Mouse (Mus musculus) midbrain, embryonic 10.5 days (tissue): ENCODE data around the gene Stk39. TPM values are rescaled to one million over a fixed set of nuclear protein-coding genes. Genes with fewer than 3 reads are reported as not detected.

Experiments used
- DNase-seq: peaks from one replicate; pipeline ENCODE4 v3.0.0-alpha.2; 2017; ENCODE audit warnings: low spot score
- H3K27ac ChIP-seq: fragments of 300-500 bp; sonication (generic); replicated peaks from 2 replicates; pipeline ENCODE4 v1.5.1; 2016; ENCODE audit warnings: mild to moderate bottlenecking
- H3K27me3 ChIP-seq: fragments of 300-500 bp; sonication (generic); 2 replicates; pipeline ENCODE4 v1.6.1; 2016; ENCODE audit warnings: low read depth, mild to moderate bottlenecking; ENCODE audit not compliant: poor library complexity, severe bottlenecking
- H3K36me3 ChIP-seq: fragments of 300-500 bp; sonication (generic); 2 replicates; pipeline ENCODE4 v1.6.1; 2016; ENCODE audit warnings: mild to moderate bottlenecking, moderate library complexity
- H3K4me1 ChIP-seq: fragments of 300-500 bp; sonication (generic); 2 replicates; pipeline ENCODE4 v1.6.1; 2016
- H3K4me3 ChIP-seq: fragments of 300-500 bp; sonication (generic); 2 replicates; pipeline ENCODE4 v1.5.1; 2016; ENCODE audit warnings: mild to moderate bottlenecking, moderate library complexity
- H3K9me3 ChIP-seq: fragments of 300-500 bp; sonication (generic); replicated peaks from 2 replicates; pipeline ENCODE4 v1.6.1; 2016; ENCODE audit warnings: mild to moderate bottlenecking
- whole genome bisulfite sequencing: fragments of 180-500 bp; shearing (Covaris S2); methylation state at CpG from one replicate; pipeline ENCODE4 v1.1.7; 2016; 5-methylcytosine and 5-hydroxymethylcytosine counted together
- polyA plus RNA-seq: library from polyadenylated mRNA; unstranded; fragments of >200 nt; fragmentation: Nextera tagmentation; extraction: Ambion mirVana; gene quantifications from 2 replicates; pipeline ENCODE4 v1.2.1, GENCODE M21; 2016

Gene Stk39
- 30.1 and 37.5 TPM in 2 replicates for polyA plus RNA-seq

DNA sequence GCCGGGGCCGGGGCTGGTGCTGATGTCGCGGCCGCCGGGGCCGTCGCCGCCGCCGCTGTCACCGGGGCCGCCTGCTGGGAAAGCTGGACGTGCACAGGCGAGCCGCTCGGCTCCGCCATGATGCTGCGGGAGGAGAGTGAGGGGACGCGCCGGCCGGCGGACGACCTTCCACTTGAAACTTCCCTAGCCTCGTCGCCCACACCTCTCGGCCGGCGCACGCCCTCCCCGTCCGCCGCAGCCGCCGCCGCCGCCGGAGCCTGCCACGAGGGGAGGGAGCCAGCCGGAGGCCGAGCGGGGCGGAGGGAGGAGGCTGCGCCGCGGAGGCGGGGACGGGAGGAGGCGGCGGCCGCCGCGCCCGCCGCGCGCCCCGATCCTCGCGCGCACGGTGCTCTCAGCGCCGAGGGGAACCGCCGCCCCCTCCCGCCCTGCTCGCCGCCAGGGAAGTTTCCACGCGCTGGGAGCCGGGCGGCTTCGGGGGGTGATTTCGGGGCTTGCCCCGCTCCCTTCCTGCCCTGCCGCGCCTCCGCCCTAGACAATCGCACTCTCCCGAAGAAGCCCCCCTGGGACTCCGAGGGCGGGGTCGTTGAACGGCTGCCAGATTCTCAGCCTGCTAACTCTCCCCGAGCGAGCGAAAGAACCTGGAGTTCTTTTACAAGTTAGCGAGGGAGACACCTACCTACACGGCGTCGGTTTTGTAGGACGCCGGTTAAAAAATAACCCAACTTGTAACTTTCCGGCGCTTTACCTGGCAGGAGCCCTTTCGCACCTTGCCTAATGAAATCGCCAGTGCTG, at the start of gene Stk39:
Gene Stk39, minus strand, starts transcription at position 510 of the 792 bp plus-strand sequence.
- H3K27ac ChIP-seq: peak within 1 kb of the TSS; percentile 98
- H3K4me3 ChIP-seq: peak within 1 kb of the TSS; percentile 88
- peaks cover 8% of the 10 kb centered on the region for H3K36me3 ChIP-seq
- peaks cover 54% of the 10 kb centered on the region for H3K4me1 ChIP-seq
- DNase-seq: peak; percentile 85
- under 1% methylated on average over 89 of the region's 99 CpGs for WGBS
- no peaks in the 10 kb centered on the region for H3K9me3 ChIP-seq
- H3K27me3 ChIP-seq: no peaks in the 10 kb centered on the region; the same call in none of the 2 replicates

DNA sequence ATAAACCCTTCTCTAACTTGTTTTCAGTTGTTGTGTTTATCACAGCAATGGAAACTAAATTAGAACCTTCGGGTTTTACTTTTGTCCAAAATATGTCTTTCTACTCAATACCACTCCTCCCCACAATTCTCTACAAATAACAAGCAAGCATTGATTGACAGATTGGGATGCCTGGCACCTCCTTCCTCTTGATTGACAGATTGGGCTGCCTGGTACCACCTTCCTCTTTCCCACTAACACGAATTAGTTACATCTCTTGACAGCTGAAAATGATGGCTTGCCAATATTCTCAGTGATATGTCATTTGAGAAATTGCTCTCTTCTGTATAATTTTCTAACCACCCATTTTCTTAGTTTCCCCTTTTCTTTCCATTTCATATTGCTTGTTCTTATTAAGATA, 43.3 kb upstream of the Stk39 start:
- no peaks in the 10 kb centered on the region for H3K27me3 ChIP-seq

DNA sequence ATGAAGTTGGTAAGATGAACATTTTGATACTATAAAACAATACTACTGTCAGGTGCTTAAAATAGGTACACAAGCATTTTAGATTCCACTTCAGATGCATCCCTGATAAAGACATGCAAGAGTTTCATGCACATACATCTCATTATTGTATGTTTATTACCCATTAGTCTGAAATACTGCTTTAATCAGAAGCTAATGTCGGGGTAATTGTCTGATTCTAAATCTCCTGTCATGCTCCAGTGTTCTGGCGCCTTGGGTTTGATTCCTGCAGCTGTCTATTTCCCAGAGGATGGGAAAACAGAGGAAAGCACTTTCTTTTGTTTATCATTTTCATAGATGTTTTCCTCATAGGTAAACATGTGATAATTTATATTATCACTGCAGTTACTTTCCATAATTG, 31.1 kb upstream of the Stk39 start:
- Histone ChIP-seq H3K4me1 (peaks cover 12% of the 10 kb centered on the region), H3K27ac (no peak overlapping the region), H3K4me3 (no peak overlapping the region), H3K27me3 (no peaks in the 10 kb centered on the region), H3K36me3 (no peaks in the 10 kb centered on the region), H3K9me3 (no peaks in the 10 kb centered on the region)
- DNase-seq: no peak
- 80% methylated on average over 2 of the region's 2 CpGs for WGBS

More for the DNA sequence above, 43.3 kb upstream of the Stk39 start:
- 79% methylated on average over 2 of the region's 2 CpGs for WGBS
- H3K4me1 ChIP-seq: no peaks in the 10 kb centered on the region
- H3K4me3 ChIP-seq: no peak overlapping the region
- H3K9me3 ChIP-seq: no peaks in the 10 kb centered on the region
- DNase-seq: no peak
- no peak overlapping the region for H3K27ac ChIP-seq
- no peaks in the 10 kb centered on the region for H3K36me3 ChIP-seq

DNA sequence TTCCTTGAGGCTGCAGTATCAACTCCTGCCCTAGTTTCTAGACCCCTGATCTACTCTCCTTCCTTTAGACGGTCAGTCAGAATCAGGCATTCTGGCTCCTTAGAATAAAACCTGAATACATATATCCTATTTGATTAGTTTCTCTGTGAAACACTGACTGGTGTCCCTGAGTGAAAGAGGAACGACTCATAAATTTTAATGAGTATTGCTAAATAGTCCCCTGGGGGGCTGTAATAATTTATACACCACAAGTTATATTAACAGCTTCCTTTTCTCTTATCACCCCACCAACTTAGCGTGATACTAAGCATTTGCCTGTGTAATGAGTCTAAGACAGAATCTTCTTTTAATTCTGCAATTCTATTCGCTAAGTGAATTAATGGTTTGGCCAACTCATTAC, 30.7 kb upstream of the Stk39 start:
- no peaks in the 10 kb centered on the region for H3K36me3 ChIP-seq
- no peak overlapping the region for H3K27ac ChIP-seq
- H3K9me3 ChIP-seq: no peaks in the 10 kb centered on the region
- H3K27me3 ChIP-seq: no peaks in the 10 kb centered on the region
- H3K4me3 ChIP-seq: no peak overlapping the region
- 82% methylated on average over 4 of the region's 4 CpGs for WGBS
- peaks cover 12% of the 10 kb centered on the region for H3K4me1 ChIP-seq
- DNase-seq: no peak

DNA sequence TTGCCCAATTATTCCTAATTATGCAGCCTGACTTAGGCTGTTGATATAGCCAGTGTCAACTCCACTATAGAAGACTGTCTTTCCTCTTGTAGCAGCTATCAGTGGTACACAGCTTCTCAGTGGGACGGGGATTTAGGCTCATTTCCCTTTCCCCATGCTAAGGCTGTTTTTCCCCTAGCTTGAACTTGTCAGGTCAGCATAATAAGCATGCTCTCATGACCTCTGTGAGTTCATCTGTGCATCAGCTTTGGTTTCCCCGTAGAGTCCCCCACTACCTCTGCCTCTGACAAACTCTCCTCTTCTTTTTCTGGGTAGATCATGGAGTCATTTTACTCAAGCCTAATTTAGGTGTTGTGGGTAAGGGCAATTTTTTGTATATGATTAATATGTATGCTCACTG, 30.2 kb upstream of the Stk39 start:
- H3K27ac ChIP-seq: no peak overlapping the region
- no peak for DNase-seq
- WGBS: 42% methylated on average over 2 of the region's 2 CpGs
- H3K27me3 ChIP-seq: no peaks in the 10 kb centered on the region
- no peak overlapping the region for H3K4me3 ChIP-seq
- H3K36me3 ChIP-seq: no peaks in the 10 kb centered on the region
- H3K9me3 ChIP-seq: no peaks in the 10 kb centered on the region
- peaks cover 12% of the 10 kb centered on the region for H3K4me1 ChIP-seq

DNA sequence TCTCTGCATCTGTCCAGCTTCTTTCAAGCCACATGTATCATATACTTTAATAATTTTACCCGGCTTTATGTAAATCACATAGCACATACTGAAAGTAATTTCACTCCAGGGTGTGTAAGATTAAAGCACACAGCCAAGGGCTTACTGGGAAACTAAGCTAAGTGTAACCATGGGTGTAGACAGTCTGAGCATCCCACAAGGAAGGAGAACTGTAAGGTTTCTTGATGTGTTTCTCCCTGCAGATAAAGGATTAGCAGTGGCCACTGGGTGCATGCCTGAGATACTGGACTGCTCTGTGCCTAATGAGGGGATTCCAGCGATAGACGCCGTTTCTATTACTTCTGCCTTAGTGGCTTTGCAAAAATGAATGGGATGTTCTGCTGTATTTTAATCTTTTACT, 14.2 kb upstream of the Stk39 start:
- no peak overlapping the region for H3K27ac ChIP-seq
- H3K36me3 ChIP-seq: no peaks in the 10 kb centered on the region
- no peaks in the 10 kb centered on the region for H3K27me3 ChIP-seq
- H3K9me3 ChIP-seq: no peaks in the 10 kb centered on the region
- WGBS: 83% methylated on average over 4 of the region's 4 CpGs
- DNase-seq: no peak
- no peak overlapping the region for H3K4me3 ChIP-seq
- H3K4me1 ChIP-seq: no peaks in the 10 kb centered on the region; the same call in 1 of the 2 replicates

DNA sequence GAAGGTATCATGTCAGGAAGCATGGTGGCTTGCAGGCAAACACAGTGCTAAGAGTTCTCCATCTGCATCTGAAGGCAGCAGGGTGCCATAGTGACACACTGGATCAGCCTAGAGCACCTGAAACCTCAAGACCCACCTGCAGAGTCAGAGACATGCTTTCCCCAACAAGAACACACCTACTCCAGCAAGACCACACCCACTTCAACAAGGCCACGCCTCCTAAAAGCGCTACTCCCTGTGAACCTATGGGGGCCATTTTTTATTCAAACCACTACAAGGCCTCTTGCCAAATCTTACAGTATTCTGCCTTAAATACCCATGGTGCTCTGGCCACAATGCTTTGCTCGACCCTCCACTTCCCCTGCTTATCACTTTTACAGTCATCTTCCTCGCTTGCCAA, 13.1 kb upstream of the Stk39 start:
- Histone ChIP-seq H3K36me3 (no peaks in the 10 kb centered on the region), H3K27me3 (no peaks in the 10 kb centered on the region), H3K4me3 (no peak overlapping the region), H3K9me3 (no peaks in the 10 kb centered on the region), H3K27ac (no peak overlapping the region), H3K4me1 (no peaks in the 10 kb centered on the region; the same call in 1 of the 2 replicates)
- no peak for DNase-seq
- 49% methylated on average over 4 of the region's 4 CpGs for WGBS

DNA sequence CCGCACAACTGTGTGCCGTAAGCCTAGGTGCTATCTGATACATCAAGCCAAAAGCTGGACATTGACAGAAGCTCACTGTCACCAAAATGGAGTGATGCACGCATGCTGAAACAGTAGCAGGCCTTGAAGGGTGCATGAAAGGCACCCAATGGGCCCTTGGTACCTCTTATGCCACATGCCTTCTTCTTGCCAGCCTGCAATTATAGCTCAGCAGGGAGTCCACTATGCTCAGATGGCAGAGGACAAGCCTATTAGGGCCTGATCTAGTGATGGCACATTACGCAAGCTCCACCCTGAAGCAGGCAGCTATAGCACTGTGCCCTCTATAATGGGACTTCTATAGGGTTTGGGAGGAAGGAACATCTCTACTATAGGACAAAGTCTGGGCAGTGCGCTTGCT, 10.8 kb upstream of the Stk39 start:
- Histone ChIP-seq H3K4me1 (no peaks in the 10 kb centered on the region; the same call in 1 of the 2 replicates), H3K4me3 (no peak overlapping the region), H3K27me3 (no peaks in the 10 kb centered on the region), H3K27ac (no peak overlapping the region), H3K9me3 (no peaks in the 10 kb centered on the region), H3K36me3 (no peaks in the 10 kb centered on the region)
- DNase-seq: no peak
- WGBS: 95% methylated on average over 5 of the region's 5 CpGs

DNA sequence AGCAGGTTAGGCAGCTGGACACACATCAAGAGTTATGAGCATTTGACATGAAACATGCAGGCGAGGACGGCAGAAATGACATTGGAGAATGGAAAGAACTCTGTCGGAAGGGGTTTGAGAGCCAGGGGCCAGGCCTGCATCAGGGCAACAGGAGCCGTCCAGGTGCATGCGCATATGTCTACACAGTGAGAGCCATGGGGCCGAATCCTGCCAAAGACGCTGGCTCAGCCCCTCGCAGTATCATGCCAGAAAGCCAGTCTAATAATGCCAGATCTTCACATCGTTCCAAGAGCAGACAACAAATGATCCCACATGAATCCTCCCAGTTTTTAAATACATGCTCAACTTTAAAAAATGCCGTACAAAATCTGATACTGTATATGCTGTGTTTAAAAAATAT, 7.8 kb upstream of the Stk39 start:
- H3K27ac ChIP-seq: no peak overlapping the region
- 91% methylated on average over 10 of the region's 10 CpGs for WGBS
- H3K4me3 ChIP-seq: no peak overlapping the region
- H3K27me3 ChIP-seq: no peaks in the 10 kb centered on the region
- H3K4me1 ChIP-seq: no peaks in the 10 kb centered on the region
- H3K36me3 ChIP-seq: no peaks in the 10 kb centered on the region
- H3K9me3 ChIP-seq: no peaks in the 10 kb centered on the region
- no peak for DNase-seq

DNA sequence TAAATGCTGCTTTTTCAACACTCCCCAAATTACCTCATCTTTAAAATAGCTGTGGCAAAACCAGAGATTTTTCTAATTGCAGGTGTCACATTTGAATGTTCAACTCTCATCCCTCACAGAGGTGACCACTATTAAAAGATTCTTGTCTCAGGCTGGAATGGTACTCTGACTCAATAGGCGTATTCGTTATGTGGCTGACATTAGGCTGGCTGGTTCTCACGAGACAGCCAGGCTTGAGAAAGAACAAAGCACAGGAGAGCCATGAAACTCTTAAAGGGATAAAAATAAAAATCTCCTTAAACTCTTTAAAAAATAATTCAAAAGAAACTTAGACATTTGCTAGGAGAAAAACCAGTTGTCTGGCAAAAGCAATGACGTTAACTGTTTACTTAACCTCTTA, 853 bp upstream of the Stk39 start:
- no peak for DNase-seq
- H3K36me3 ChIP-seq: no peaks in the 10 kb centered on the region
- 19% methylated on average over 4 of the region's 4 CpGs for WGBS
- peaks cover 49% of the 10 kb centered on the region for H3K4me1 ChIP-seq
- H3K27me3 ChIP-seq: no peaks in the 10 kb centered on the region; the same call in none of the 2 replicates
- no peaks in the 10 kb centered on the region for H3K9me3 ChIP-seq
- peak overlapping the region; percentile 88; the same call in 1 of the 2 replicates for H3K4me3 ChIP-seq
- H3K27ac ChIP-seq: no peak overlapping the region

DNA sequence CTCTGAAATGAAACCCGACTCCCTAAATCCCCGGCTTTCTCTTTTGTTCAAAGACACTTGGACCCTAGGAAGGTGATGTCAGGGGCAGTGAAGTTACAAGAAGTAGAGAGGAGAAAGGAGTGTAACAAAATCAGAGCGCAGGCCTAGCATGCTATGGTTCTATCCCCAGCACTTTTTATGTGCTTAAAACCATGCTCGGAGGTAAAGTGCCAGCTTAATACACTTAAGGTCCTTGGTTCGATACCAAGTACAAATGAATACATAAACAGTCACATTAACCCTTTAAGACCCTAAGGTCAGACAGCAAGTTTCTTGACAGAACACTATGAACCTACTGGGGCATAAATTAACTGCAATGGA, 463 bp upstream of the Stk39 start:
- under 1% methylated on average over 5 of the region's 5 CpGs for WGBS
- H3K4me1 ChIP-seq: peaks cover 49% of the 10 kb centered on the region
- no peak for DNase-seq
- no peaks in the 10 kb centered on the region for H3K9me3 ChIP-seq
- peak overlapping the region; percentile 98 for H3K27ac ChIP-seq
- H3K36me3 ChIP-seq: peaks cover 4% of the 10 kb centered on the region
- no peaks in the 10 kb centered on the region; the same call in none of the 2 replicates for H3K27me3 ChIP-seq
- H3K4me3 ChIP-seq: peak overlapping the region; percentile 88

DNA sequence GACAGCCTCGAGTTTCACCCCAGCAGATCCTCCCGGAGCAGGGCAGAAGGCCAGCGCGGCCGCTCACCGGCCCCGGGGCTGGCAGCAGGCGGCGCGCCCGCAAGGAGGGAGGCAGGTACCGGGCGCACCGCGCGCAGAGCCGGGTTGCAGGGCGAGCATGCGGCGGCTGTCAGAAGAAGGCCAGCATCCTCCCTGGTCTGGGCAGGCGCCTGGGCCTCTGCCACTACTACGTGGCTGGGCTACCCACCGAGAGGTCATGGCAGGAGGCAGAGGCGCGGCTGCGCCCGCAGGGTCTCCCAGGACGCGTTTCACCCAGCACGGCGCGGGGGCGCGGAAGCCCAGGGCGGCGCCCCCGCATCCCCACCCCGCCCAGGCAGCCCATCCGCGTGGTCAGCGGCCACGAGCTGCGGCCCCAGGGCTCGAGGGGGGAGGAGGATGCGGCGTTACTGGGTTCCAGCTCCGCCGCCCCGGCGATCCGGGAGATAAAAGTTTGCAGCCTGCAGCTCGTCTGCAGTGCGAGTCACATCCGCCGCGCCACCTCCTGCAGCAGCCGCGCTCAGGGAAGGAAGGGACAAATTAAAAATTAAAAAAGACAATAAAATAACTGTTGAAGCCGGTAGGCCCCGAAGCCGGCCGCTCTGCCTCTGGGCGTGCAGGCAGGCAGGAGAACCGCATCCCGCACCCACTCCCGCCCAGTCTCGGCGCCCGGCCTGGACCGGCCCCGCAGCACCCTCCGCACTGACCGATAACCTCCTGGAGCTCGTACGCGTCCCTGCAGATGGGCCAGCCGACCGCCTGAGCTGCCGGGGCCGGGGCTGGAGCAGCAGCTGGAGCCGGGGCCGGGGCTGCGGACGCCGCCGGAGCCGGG, 943 bp downstream of the Stk39 start:
- under 1% methylated on average over 85 of the region's 87 CpGs for WGBS
- peak overlapping the region; percentile 88 for H3K4me3 ChIP-seq
- DNase-seq: peak; percentile 80
- H3K27ac ChIP-seq: peak overlapping the region; percentile 98
- no peaks in the 10 kb centered on the region for H3K9me3 ChIP-seq
- no peaks in the 10 kb centered on the region; the same call in none of the 2 replicates for H3K27me3 ChIP-seq
- peaks cover 58% of the 10 kb centered on the region for H3K4me1 ChIP-seq
- peaks cover 8% of the 10 kb centered on the region for H3K36me3 ChIP-seq

DNA sequence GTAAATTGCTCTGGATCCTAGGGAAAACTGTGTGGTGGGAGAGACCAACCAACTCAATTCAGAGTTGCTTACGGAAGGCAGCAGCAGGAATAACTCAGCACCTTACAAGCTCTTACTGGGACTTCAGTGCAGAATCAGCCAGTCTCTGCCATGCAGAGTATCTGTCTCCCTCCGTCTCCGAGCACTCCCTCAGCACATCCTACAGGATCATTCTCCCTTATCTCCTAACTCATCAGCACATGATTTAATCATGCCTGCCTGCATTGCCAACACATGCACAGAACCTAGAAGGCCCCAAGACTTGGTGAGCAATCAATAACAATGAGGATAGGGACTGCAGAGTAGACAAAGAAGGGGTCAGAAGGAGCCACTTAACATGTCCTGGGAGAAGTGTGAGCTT, 2.6 kb downstream of the Stk39 start:
- 71% methylated on average over 3 of the region's 3 CpGs for WGBS
- Histone ChIP-seq H3K27me3 (no peaks in the 10 kb centered on the region; the same call in none of the 2 replicates), H3K4me1 (peaks cover 66% of the 10 kb centered on the region), H3K27ac (no peak overlapping the region), H3K4me3 (peak overlapping the region; percentile 88; the same call in 1 of the 2 replicates), H3K9me3 (no peaks in the 10 kb centered on the region), H3K36me3 (peaks cover 8% of the 10 kb centered on the region)
- DNase-seq: no peak
